In genomic region chr11:63677921-63678320, GRCm38 (mm10) we compare ENCODE assay signal across 17 mouse cellular contexts.
"Had no signal": no experiment of that assay in that cellular context is flagged by ENCODE, and none has a peak within 500 bp of the region (broad histone marks: within the 10 kb centered on the region; RNA-seq: fewer than 3 reads in every experiment).

No protein-coding gene starts in this region.

- H3K4me1 ChIP-seq: liver, embryonic 13.5 days; lung, embryonic 15.5 days; megakaryocyte, embryonic 14.5 days; stomach, embryonic 15.5 days had no signal

- ATAC-seq: intestine, postnatal 0 days; liver, postnatal 0 days had no signal

- H3K27ac ChIP-seq: limb, embryonic 12.5 days; liver, embryonic 13.5 days; lung, embryonic 15.5 days; macrophage; stomach, embryonic 15.5 days had no signal

- H3K27me3 ChIP-seq: liver, embryonic 13.5 days; lung, embryonic 15.5 days; megakaryocyte, embryonic 14.5 days; stomach, embryonic 15.5 days had no signal

- H3K36me3 ChIP-seq: limb, embryonic 12.5 days; liver, embryonic 13.5 days; lung, embryonic 15.5 days; stomach, embryonic 15.5 days had no signal

- H3K9me3 ChIP-seq: liver, embryonic 13.5 days; lung, embryonic 15.5 days; stomach, embryonic 15.5 days had no signal

- H3K9ac ChIP-seq: limb, embryonic 12.5 days; liver, embryonic 13.5 days; liver, postnatal 0 days; lung, embryonic 15.5 days; stomach, embryonic 15.5 days had no signal

- H3K4me3 ChIP-seq: limb, embryonic 12.5 days; liver, embryonic 13.5 days; lung, embryonic 15.5 days; megakaryocyte, embryonic 14.5 days; stomach, embryonic 15.5 days had no signal

- DNase-seq: kidney, adult 8-10 months; kidney, postnatal 36 days; layer of hippocampus, adult 9-11 months; layer of hippocampus, postnatal 36 days; liver; liver, embryonic 13.5 days; liver, postnatal 0 days; lung, postnatal 14 days; right cerebral cortex, postnatal 14 days; thymus, adult 2 months; thymus, postnatal 25 days had no signal

- H3K4me2 ChIP-seq: limb, embryonic 12.5 days; liver, embryonic 13.5 days; lung, embryonic 15.5 days; stomach, embryonic 15.5 days had no signal
